Mouse (Mus musculus): ENCODE data around the gene Skp2.
A peak's percentile ranks its signal among the peaks of the same experiment; 100 is the strongest.

Gene Skp2

GRCm38 (mm10) chr15:9111648-9112047 lies 43.6 kb downstream of the Skp2 start:
- DNase-seq: no peak

GRCm38 (mm10) chr15:9110526-9111347 lies 44.5 kb downstream of the Skp2 start:
- no peak for DNase-seq

GRCm38 (mm10) chr15:9106303-9107074 lies 48.7 kb downstream of the Skp2 start:
- DNase-seq: no peak

GRCm38 (mm10) chr15:9100446-9101077 lies 54.7 kb downstream of the Skp2 start:
- no peak for DNase-seq

DNA sequence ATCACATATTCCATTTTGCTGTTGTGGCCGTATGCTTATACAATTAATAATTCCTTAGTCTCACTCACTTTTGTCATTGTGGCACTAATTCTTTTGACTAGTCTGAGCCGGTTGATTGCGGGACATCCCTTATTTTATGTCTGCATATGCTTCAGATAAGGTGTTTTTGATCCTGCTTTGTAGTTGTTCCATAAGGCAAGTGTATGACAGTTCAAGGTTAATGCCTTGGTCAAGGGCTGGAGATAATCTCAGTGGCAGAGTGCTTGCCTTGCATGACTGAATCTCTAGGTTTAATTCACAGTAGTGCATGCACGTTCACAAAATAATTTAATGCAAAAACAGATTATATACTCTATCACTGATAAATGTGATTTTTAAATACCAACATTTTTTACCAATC lies 58.4 kb downstream of the Skp2 start:
- no peak for DNase-seq

GRCm38 (mm10) chr15:9094366-9094750 lies 60.9 kb downstream of the Skp2 start:
- peak; percentile 46 for DNase-seq

GRCm38 (mm10) chr15:9093598-9094365 lies 61.4 kb downstream of the Skp2 start:
- DNase-seq: no peak

DNA sequence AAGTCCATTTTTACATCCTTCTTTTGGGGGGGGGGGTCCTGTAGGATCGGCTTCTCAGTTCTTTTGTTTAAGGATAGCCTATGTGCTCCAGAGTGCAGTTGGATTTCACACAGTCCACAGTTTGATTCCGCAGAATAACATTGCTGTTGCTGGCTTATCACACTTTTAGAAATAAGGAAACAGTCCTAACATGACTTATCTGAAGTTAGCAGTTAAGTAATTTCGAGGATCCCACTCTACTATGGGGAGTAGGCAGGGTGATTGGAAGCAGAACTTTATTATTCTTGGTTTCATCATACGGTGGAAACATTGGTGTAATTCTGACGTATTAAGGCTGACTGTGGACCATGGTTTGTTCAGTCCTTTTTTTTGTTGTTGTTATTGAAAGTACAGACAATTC lies 64.6 kb downstream of the Skp2 start:
- DNase-seq: no peak

- DNase-seq: no peak
Observed at GRCm38 (mm10) chr15:9089136-9089720, 66.0 kb downstream of the Skp2 start.

GRCm38 (mm10) chr15:9088683-9089072 lies 66.5 kb downstream of the Skp2 start:
- no peak for DNase-seq

DNA sequence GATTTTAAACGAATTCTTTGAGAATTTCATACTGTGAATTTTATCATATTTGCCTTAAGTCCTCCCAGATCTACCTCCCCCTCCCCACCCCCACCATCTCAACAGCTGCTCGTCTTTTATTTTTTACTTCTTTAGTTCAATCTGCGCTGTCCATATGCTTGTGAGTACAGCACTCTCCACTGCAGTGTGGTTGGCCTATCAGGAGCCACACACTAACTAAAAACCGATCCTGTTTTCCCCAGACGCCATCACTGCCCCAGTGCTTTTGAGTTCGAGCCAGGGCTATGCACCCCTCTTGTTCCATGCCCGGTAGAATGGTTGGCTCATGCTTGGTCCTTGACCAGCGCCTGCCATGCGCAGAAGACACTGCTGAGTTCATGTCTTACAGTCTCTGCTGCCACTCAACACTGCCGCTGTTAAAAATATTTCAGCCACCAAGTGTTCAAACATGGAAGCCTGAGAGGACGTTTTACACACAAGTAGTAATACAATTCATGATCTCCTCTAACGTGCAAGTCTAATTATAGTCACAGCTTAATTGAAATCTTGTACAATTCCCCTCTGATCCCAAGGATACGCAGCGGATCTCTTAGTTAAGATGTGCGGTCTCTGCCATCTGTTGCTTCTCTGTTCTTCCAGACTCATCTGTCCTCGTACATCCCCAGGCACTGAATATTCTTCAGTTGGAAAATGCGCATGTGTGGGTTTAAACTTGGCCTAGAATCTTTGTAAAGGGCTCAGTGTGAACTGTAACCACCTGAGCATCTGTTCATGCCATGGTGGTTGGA lies 67.1 kb downstream of the Skp2 start:
- DNase-seq: no peak

DNA sequence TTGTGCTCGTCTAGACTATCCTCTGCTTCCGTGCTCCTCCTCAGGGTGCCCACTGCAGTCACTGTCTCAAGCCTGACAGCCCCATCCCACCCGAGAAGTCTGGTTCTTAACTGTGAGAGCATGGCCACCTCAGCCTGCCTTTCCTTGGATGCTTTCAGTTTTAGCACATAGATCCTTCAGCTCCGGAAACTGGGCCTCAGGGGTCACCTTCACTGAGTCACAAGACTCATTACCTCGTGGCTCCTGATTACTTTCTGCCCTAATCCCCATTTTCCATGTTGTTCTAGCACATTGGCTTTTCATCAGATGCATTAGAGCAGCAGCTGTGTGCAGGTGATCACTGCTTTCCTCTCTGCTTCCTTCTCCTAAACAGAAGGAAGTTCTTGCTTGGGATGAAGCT lies 67.8 kb downstream of the Skp2 start:
- no peak for DNase-seq

- DNase-seq: no peak
Observed at GRCm38 (mm10) chr15:9086813-9087212, 68.4 kb downstream of the Skp2 start.

- no peak for DNase-seq
Observed at GRCm38 (mm10) chr15:9082753-9083152, 72.5 kb downstream of the Skp2 start.

DNA sequence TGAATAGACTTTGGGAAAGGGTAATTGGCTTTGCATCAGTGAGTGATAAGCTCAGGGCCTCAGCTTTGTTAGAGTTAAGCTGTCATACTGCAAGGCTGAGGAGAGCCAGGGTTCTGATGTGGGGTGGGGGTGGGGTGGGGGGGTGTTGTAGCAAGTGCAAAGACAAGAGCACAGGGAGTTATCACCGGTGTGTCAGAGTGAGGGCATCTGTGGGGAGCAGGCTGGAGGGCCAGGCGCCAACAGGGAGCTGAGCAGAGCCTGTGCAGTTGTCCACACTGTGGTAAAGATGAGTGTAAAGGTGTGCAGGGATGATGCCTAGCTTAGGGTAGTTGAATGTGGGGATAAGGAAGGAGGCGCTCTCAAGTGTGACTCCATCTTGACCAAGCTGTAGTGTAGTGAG lies 73.9 kb downstream of the Skp2 start:
- no peak for DNase-seq

- no peak for DNase-seq
Observed at GRCm38 (mm10) chr15:9080206-9080605, 75.0 kb downstream of the Skp2 start.

DNA sequence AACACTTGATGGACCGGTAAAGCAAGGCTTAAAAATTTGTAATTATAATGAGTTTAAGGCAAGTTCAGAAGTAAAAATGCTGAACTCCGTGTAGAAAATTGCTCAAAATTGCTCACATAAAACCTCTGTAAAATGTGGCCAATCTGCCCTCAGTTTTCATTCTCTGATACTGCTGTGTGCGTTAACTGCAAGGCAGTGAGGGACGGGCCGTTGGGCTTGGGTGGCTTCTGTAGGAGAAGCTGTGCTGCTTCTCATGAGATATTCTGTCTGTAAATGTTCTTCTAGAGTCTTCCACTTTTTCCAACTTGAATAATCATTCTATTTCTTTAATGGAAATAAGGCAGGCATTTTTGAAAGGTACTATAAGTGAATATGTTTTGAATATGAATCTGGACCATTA lies 75.6 kb downstream of the Skp2 start:
- DNase-seq: no peak

DNA sequence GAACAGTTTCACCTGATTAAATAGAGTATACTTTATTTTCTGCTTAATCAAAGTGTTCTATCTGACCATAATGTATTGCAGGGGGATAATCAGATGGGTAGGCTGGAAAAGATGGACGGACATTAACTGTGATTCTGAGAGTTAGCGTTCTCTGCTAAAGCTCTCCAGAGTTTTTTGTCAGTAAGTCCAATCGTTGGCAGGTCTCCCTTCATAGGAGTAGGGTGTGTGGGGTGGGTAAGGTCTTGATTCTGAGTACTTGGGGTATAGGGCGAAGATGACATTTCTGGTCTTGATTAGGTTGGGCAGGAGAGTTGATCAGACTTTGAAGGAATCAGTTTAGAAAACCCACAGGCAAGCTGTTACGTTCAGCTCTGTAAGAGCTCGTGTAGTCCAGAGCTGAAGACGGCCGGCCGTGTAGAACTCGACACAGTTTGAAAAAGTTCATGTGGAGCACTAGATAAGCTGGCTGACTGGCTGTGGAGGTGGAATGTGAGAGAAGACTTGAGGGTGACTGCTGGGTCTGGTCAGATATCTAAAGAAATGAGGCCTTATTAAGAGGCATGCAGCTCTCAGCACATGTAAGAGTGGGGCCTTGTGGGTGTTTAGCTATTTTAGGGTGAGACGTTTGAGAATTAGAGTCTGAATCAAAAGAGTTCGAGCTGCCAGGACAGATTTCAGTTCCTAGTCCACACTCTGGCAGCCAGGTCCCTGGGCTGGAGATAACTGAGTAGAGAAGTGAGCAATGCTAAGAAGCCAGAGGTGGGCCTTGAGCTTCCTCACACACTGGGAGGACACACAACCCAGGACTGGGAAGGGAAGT lies 76.5 kb downstream of the Skp2 start:
- no peak for DNase-seq

DNA sequence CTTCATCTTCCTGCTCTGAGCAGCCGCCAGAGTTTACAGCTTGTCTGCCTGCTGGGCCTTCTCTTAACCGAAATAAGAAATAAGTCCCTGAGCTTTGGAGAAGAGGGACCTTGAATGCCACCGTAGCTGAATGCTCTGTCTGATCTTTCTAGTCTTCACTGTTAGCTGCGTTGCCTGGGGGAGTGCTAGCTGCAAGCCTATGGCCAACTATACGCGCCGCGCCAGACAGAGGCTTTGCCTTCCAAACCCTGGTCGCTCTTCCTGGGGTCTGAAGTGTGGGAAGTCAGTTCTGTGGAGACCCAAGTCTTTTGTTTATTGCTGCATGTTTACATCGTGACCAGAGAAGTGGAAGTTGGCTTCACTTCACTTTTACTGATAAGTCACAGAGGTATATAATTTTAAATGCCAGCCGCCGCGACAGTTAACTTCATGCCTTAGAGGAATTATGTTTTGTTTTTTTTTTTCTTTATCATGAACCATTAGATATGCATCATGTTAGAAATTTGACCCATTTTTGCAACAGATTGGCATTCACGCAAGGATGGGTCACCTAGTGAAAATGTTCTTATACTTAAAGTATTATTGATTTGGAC lies 79.5 kb downstream of the Skp2 start:
- no peak for DNase-seq

- no peak for DNase-seq
Observed at GRCm38 (mm10) chr15:9074671-9075070, 80.6 kb downstream of the Skp2 start.

GRCm38 (mm10) chr15:9074139-9074538 lies 81.1 kb downstream of the Skp2 start:
- DNase-seq: no peak
